9 mouse cellular contexts compared by ENCODE assay signal in genomic region chr4:48770954-48771665, GRCm38 (mm10).
DNase-seq lines count a peak whose midpoint lies in the region; ATAC-seq and TF ChIP-seq lines count a peak whose summit lies in the region.
"Had no signal": no experiment of that assay in that cellular context is flagged by ENCODE, and none has a peak within 500 bp of the region (broad histone marks: within the 10 kb centered on the region; RNA-seq: fewer than 3 reads in every experiment).

No protein-coding gene starts in this region.

- intact Hi-C loops in gastrocnemius, adult 2 months (cut with DNase I), result loop anchor here (5.0 to 10.0 kb wide), 2 partner anchors 79 to 554 kb away; no protein-coding TSS in a partner anchor

- DNase-seq in gastrocnemius, adult 2 months, result peak; percentile 27
- DNase-seq in gastrocnemius, postnatal 25 days, result no peak
- DNase-seq in c-Kit-positive CD71-negative TER-119-negative erythroid progenitor cells, embryonic 14.5 days (ENCODE audit: low read depth), result peak; percentile 22
- peak; percentile 75 for DNase-seq in forebrain, embryonic 14.5 days (ENCODE audit: low spot score)
- DNase-seq in intestine, embryonic 14.5 days (ENCODE audit: low spot score), result peak; percentile 61
- peak; percentile 44 for DNase-seq in left cerebral cortex, adult 11 months (ENCODE audit: low spot score)
- peak; percentile 11 for DNase-seq in testis, postnatal 14 days (ENCODE audit: low spot score)
- DNase-seq: liver, embryonic 13.5 days had no signal

- no peak overlapping the region for H3K4me2 ChIP-seq in forebrain, embryonic 14.5 days (ENCODE audit: low read length)
- peak overlapping the region; percentile 20; the same call in 1 of the 2 replicates for H3K4me2 ChIP-seq in intestine, embryonic 14.5 days (ENCODE audit: low read length)
- H3K4me2 ChIP-seq in midbrain, embryonic 13.5 days (replicated peaks), result no peak overlapping the region
- H3K4me2 ChIP-seq: liver, embryonic 13.5 days had no signal

- H3K9me3 ChIP-seq in forebrain, embryonic 14.5 days (replicated peaks; ENCODE audit: control insufficient read depth, low read length), result no peaks in the 10 kb centered on the region
- H3K9me3 ChIP-seq in intestine, embryonic 14.5 days (ENCODE audit: control insufficient read depth, low read length), result no peaks in the 10 kb centered on the region
- H3K9me3 ChIP-seq in midbrain, embryonic 13.5 days, result no peaks in the 10 kb centered on the region
- H3K9me3 ChIP-seq: liver, embryonic 13.5 days had no signal

- peak overlapping the region; percentile 16; the same call in 1 of the 2 replicates for H3K27ac ChIP-seq in gastrocnemius, adult 2 months
- H3K27ac ChIP-seq in forebrain, embryonic 14.5 days (ENCODE audit: low read depth, low read length), result peak overlapping the region; percentile 2; the same call in 1 of the 2 replicates
- peak overlapping the region; percentile 58 for H3K27ac ChIP-seq in intestine, embryonic 14.5 days (ENCODE audit: low read depth)
- H3K27ac ChIP-seq in midbrain, embryonic 13.5 days, result peak overlapping the region; percentile 63; the same call in 1 of the 2 replicates
- H3K27ac ChIP-seq: liver, embryonic 13.5 days had no signal

- peak; percentile 69 for ATAC-seq in forebrain, embryonic 14.5 days
- ATAC-seq in intestine, embryonic 14.5 days (replicated peaks; ENCODE audit: low FRiP score, low TSS enrichment, low read depth), result peak; percentile 82
- ATAC-seq in midbrain, embryonic 13.5 days, result peak; percentile 88

- H3K36me3 ChIP-seq in forebrain, embryonic 14.5 days (ENCODE audit: control insufficient read depth, insufficient read depth, low read length), result no peaks in the 10 kb centered on the region
- no peaks in the 10 kb centered on the region for H3K36me3 ChIP-seq in intestine, embryonic 14.5 days (ENCODE audit: control insufficient read depth, insufficient read depth, low read length)
- no peaks in the 10 kb centered on the region for H3K36me3 ChIP-seq in midbrain, embryonic 13.5 days
- H3K36me3 ChIP-seq: liver, embryonic 13.5 days had no signal

- 35% methylated on average over 14 of the region's 14 CpGs for WGBS in forebrain, embryonic 14.5 days
- 25% methylated on average over 14 of the region's 14 CpGs for WGBS in intestine, embryonic 14.5 days
- WGBS in midbrain, embryonic 13.5 days, result 39% methylated on average over 14 of the region's 14 CpGs

- TF ChIP-seq CTCF in gastrocnemius, adult 2 months (IDR thresholded peaks at IDR 0.05), result peak; percentile 72

- H3K4me3 ChIP-seq in gastrocnemius, adult 2 months, result no peak overlapping the region
- no peak overlapping the region for H3K4me3 ChIP-seq in forebrain, embryonic 14.5 days (ENCODE audit: low read depth, low read length)
- H3K4me3 ChIP-seq in intestine, embryonic 14.5 days (ENCODE audit: low read depth, low read length), result no peak overlapping the region
- H3K4me3 ChIP-seq in midbrain, embryonic 13.5 days (replicated peaks), result no peak overlapping the region
- H3K4me3 ChIP-seq: liver, embryonic 13.5 days had no signal

- no peak overlapping the region for H3K9ac ChIP-seq in forebrain, embryonic 14.5 days (ENCODE audit: low read length)
- no peak overlapping the region for H3K9ac ChIP-seq in intestine, embryonic 14.5 days (ENCODE audit: low read length)
- no peak overlapping the region for H3K9ac ChIP-seq in midbrain, embryonic 13.5 days (replicated peaks)
- H3K9ac ChIP-seq: liver, embryonic 13.5 days had no signal

- no peaks in the 10 kb centered on the region for H3K27me3 ChIP-seq in forebrain, embryonic 14.5 days (replicated peaks; ENCODE audit: control insufficient read depth, insufficient read depth, low read length)
- H3K27me3 ChIP-seq in intestine, embryonic 14.5 days (replicated peaks; ENCODE audit: control insufficient read depth, insufficient read depth, low read length), result no peaks in the 10 kb centered on the region
- H3K27me3 ChIP-seq in midbrain, embryonic 13.5 days, result no peaks in the 10 kb centered on the region
- H3K27me3 ChIP-seq: liver, embryonic 13.5 days had no signal

- H3K4me1 ChIP-seq in forebrain, embryonic 14.5 days (ENCODE audit: control insufficient read depth, insufficient read depth, low read length), result no peaks in the 10 kb centered on the region
- peaks cover 14% of the 10 kb centered on the region for H3K4me1 ChIP-seq in intestine, embryonic 14.5 days (replicated peaks; ENCODE audit: control insufficient read depth, insufficient read depth, low read length)
- no peaks in the 10 kb centered on the region for H3K4me1 ChIP-seq in midbrain, embryonic 13.5 days (replicated peaks)
- H3K4me1 ChIP-seq: liver, embryonic 13.5 days had no signal

Comparison
In these comparisons a context has a peak if more than half of its experiments do, and no peak if none do; other contexts are left out.
1. H3K27ac ChIP-seq: peak in every context shown above with its lines; median percentile 63 in midbrain, embryonic 13.5 days; 58 in intestine, embryonic 14.5 days; 16 in gastrocnemius, adult 2 months; 2 in forebrain, embryonic 14.5 days.